Mouse (Mus musculus) cortical plate, adult 2 months (tissue): ENCODE results near the gene Csnk1e. TPM values are rescaled to one million over a fixed set of nuclear protein-coding genes. Genes with fewer than 3 reads are reported as not detected.

ENCODE experiments used
- H3K27ac ChIP-seq: fragments of 200-500 bp; 2 replicates; pipeline ENCODE4 v1.5.1; 2012; ENCODE audit warnings: low read length, control low read depth, inconsistent platforms; ENCODE audit not compliant: insufficient read depth
- H3K4me1 ChIP-seq: fragments of 200-500 bp; 2 replicates; pipeline ENCODE4 v1.6.1; 2011; ENCODE audit warnings: low read length; ENCODE audit not compliant: control insufficient read depth, insufficient read depth
- H3K4me3 ChIP-seq: fragments of 200-500 bp; 2 replicates; pipeline ENCODE4 v1.5.1; 2011; ENCODE audit warnings: mild to moderate bottlenecking, low read length, control low read depth; ENCODE audit not compliant: insufficient read depth
- CTCF ChIP-seq: fragments of 200-500 bp; IDR thresholded peaks from 2 replicates; pipeline ENCODE4 v1.5.1; 2011; ENCODE audit warnings: mild to moderate bottlenecking, control low read depth, low read length; ENCODE audit not compliant: insufficient read depth; ENCODE audit errors: extremely low read depth
- POLR2A ChIP-seq: fragments of 200-500 bp; IDR thresholded peaks from 2 replicates; pipeline ENCODE4 v1.6.1; 2011; ENCODE audit warnings: mild to moderate bottlenecking, low read length, control low read depth; ENCODE audit not compliant: insufficient read depth; ENCODE audit errors: extremely low read depth
- polyA plus RNA-seq: library from polyadenylated mRNA; depleted of rRNA; stranded (reverse); fragments of >200 nt; gene quantifications from 2 replicates; pipeline ENCODE4 v1.2.3, GENCODE M21; 2012; rRNA removed

Csnk1e gene
- polyA plus RNA-seq, 1 experiment, result 194 TPM

GRCm38 (mm10) chr15:79370281-79370843, 85.0 kb downstream of the Csnk1e start:
- Histone ChIP-seq H3K4me1 (no peaks in the 10 kb centered on the region), H3K4me3 (no peak overlapping the region), H3K27ac (no peak overlapping the region)
- TF ChIP-seq CTCF, result no peak
- no peak for TF ChIP-seq POLR2A

- TF ChIP-seq CTCF (no peak), POLR2A (no peak)
- Histone ChIP-seq H3K27ac (peak overlapping the region; percentile 91; the same call in 1 of the 2 replicates), H3K4me3 (no peak overlapping the region), H3K4me1 (no peaks in the 10 kb centered on the region)
These were observed 85.7 kb downstream of the Csnk1e start for GRCm38 (mm10) chr15:79369452-79370280.

GRCm38 (mm10) chr15:79368861-79369440, 86.4 kb downstream of the Csnk1e start:
- Histone ChIP-seq H3K4me1 (no peaks in the 10 kb centered on the region), H3K27ac (peak overlapping the region; percentile 91), H3K4me3 (no peak overlapping the region)
- no peak for TF ChIP-seq CTCF

GRCm38 (mm10) chr15:79368313-79368811, 87.0 kb downstream of the Csnk1e start:
- Histone ChIP-seq H3K27ac (peak overlapping the region; percentile 91), H3K4me3 (no peak overlapping the region), H3K4me1 (no peaks in the 10 kb centered on the region)
- TF ChIP-seq POLR2A (no peak), CTCF (no peak)

Other genes with a start within 250 kb of the Csnk1e start
- gene Pick1, start 226.4 kb downstream of the Csnk1e start, polyA plus RNA-seq, result 82.6 and 90.5 TPM in 2 replicates
- 0.72 and 1.2 TPM in 2 replicates for gene Gm49486, start 226.2 kb downstream of the Csnk1e start, polyA plus RNA-seq
- gene Slc16a8, start 200.8 kb downstream of the Csnk1e start, polyA plus RNA-seq, result 0.15 TPM in 1 of 2 replicates, not detected in the other
- gene Baiap2l2, start 170.0 kb downstream of the Csnk1e start, polyA plus RNA-seq, result 4.6 and 4.7 TPM in 2 replicates
- gene Pla2g6, start 127.2 kb downstream of the Csnk1e start, polyA plus RNA-seq, result 27.4 and 28.9 TPM in 2 replicates
- gene Maff, start 108.9 kb downstream of the Csnk1e start, polyA plus RNA-seq, result 0.71 and 0.78 TPM in 2 replicates
- gene Tmem184b, start 52.0 kb downstream of the Csnk1e start, polyA plus RNA-seq, result 69.6 and 75.6 TPM in 2 replicates
- 115 and 120 TPM in 2 replicates for gene Kcnj4, start 49.7 kb upstream of the Csnk1e start, polyA plus RNA-seq
- 1.3 and 1.4 TPM in 2 replicates for gene Kdelr3, start 60.8 kb upstream of the Csnk1e start, polyA plus RNA-seq
- 416 and 445 TPM in 2 replicates for gene Ddx17, start 91.2 kb upstream of the Csnk1e start, polyA plus RNA-seq
- 2.6 and 2.8 TPM in 2 replicates for gene Dmc1, start 149.5 kb upstream of the Csnk1e start, polyA plus RNA-seq
- 12.6 and 14.5 TPM in 2 replicates for gene Fam227a, start 203.4 kb upstream of the Csnk1e start, polyA plus RNA-seq
- gene Cby1, start 203.6 kb upstream of the Csnk1e start, polyA plus RNA-seq, result 35.6 and 37.0 TPM in 2 replicates
- 88.3 and 94.3 TPM in 2 replicates for gene Tomm22, start 215.3 kb upstream of the Csnk1e start, polyA plus RNA-seq
- 64.0 and 64.3 TPM in 2 replicates for gene Josd1, start 232.4 kb upstream of the Csnk1e start, polyA plus RNA-seq
- 36.4 and 36.9 TPM in 2 replicates for gene Gtpbp1, start 235.3 kb upstream of the Csnk1e start, polyA plus RNA-seq